Mouse (Mus musculus): ENCODE results near the gene Olfr1564. TPM values are rescaled to one million over a fixed set of nuclear protein-coding genes. Genes with fewer than 3 reads are reported as not detected.

Olfr1564 gene
- polyA plus RNA-seq, 1 experiment from 2014 or later = not detected

Other genes with a start within 250 kb of the Olfr1564 start
- gene Zfp952, start 228.6 kb downstream of the Olfr1564 start, polyA plus RNA-seq (2014; fragmentation: Nextera tagmentation; extraction: Ambion mirVana) = 17.5 and 20.0 TPM in 2 replicates
- gene Zfp763, start 188.3 kb downstream of the Olfr1564 start, polyA plus RNA-seq (2014; fragmentation: Nextera tagmentation; extraction: Ambion mirVana) = 25.5 and 29.9 TPM in 2 replicates
- gene 4921501E09Rik, start 153.6 kb downstream of the Olfr1564 start, polyA plus RNA-seq (2014; fragmentation: Nextera tagmentation; extraction: Ambion mirVana) = not detected in 2 replicates
- 24.4 and 26.6 TPM in 2 replicates for gene Zfp563, start 132.4 kb downstream of the Olfr1564 start, polyA plus RNA-seq (2014; fragmentation: Nextera tagmentation; extraction: Ambion mirVana)
- 0.22 TPM in 1 of 2 replicates, not detected in the other for gene Morc2b, start 82.0 kb downstream of the Olfr1564 start, polyA plus RNA-seq (2014; fragmentation: Nextera tagmentation; extraction: Ambion mirVana)
- not detected in 2 replicates for gene Olfr55, start 53.2 kb downstream of the Olfr1564 start, polyA plus RNA-seq (2014; fragmentation: Nextera tagmentation; extraction: Ambion mirVana)
- gene Olfr239, start 30.4 kb downstream of the Olfr1564 start, polyA plus RNA-seq (2014; fragmentation: Nextera tagmentation; extraction: Ambion mirVana) = not detected in 2 replicates
- 28.7 and 29.8 TPM in 2 replicates for gene Zfp955a, start 33.5 kb upstream of the Olfr1564 start, polyA plus RNA-seq (2014; fragmentation: Nextera tagmentation; extraction: Ambion mirVana)
- gene Olfr63, start 43.0 kb upstream of the Olfr1564 start, polyA plus RNA-seq (2014; fragmentation: Nextera tagmentation; extraction: Ambion mirVana) = 0.04 TPM in 1 of 2 replicates, not detected in the other
- 14.0 and 15.3 TPM in 2 replicates for gene Zfp955b, start 67.9 kb upstream of the Olfr1564 start, polyA plus RNA-seq (2014; fragmentation: Nextera tagmentation; extraction: Ambion mirVana)
- gene Zfp81, start 137.2 kb upstream of the Olfr1564 start, polyA plus RNA-seq (2014; fragmentation: Nextera tagmentation; extraction: Ambion mirVana) = 33.4 and 38.3 TPM in 2 replicates
- gene Zfp101, start 173.0 kb upstream of the Olfr1564 start, polyA plus RNA-seq (2014; fragmentation: Nextera tagmentation; extraction: Ambion mirVana) = 21.1 and 23.3 TPM in 2 replicates
- not detected in 2 replicates for gene Actl9, start 211.2 kb upstream of the Olfr1564 start, polyA plus RNA-seq (2014; fragmentation: Nextera tagmentation; extraction: Ambion mirVana)

Measured in forebrain, embryonic 14.5 days (tissue).